Mouse (Mus musculus) brain, embryonic 18.5 days (tissue): ENCODE data around the gene Becn1.
"Not testable (repeated sequence)": the region's sequence is repeated elsewhere in the genome, so short reads cannot be mapped to it uniquely, and the experiment has no call there.

Source experiments
- DNase-seq: peaks from one replicate; pipeline ENCODE4 v3.0.0-alpha.2; 2012; ENCODE audit warnings: low read depth, low spot score

Becn1 gene

DNA sequence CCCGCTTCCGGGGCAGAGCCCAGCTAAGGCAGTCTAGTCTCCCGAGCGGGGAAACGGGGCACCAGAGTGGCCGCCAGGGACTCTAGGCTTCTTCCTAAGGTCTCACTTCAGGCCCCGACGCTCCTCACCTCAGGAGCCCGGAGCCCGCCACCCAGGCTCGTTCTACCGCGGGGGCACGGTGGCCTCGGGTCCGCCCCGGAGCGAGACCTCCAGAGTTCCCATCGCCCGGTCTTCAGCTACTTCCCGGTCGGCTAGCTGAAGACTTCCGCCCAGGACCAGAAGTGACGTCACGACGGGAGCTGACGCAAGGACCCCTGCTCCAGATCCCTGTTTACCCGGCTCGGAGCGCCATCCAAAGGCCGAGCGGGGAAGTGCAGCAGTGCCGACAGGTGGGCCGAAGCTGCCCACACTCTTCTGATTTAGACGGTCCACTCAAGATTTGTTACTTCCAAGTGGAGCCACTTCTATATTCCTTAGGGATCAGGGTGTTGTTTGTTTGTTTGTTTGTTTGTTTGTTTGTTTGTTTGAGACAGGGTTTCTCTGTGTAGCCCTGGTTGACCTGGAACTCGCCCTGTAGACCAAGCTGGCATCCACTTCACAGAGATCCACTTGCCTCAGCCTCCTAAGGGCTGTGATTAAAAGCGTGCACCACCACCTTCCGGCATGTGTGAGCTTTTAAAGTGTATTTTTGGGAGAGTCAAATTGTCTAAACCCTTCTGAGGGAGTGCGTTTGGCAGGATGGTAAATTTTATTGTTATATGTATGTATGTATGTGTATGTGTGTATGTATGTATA, at the start of gene Becn1:
Gene Becn1 (minus strand): TSS at position 283 of the 795 bp plus-strand sequence.
- DNase-seq, result peak; percentile 82

DNA sequence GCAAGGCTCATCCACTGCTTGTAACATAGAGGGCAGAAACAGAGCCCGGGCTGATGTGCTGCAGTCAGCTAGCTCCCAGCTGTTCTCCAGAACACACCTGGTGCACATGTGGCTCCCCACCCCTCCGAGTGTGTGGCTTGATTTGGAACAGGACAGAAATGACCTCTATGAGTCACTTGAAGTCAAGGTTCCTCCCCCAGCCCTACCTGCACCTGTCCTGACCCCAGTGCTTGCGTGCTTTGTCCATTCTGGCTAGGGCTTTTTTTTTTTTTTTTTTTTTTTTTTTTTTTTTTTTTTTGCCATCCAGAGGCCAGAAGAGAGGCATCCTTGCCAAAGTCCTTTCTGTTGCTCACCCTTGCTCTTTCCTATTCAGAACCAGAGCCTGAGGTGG, 49.6 kb upstream of the Becn1 start:
- DNase-seq, result no peak

DNA sequence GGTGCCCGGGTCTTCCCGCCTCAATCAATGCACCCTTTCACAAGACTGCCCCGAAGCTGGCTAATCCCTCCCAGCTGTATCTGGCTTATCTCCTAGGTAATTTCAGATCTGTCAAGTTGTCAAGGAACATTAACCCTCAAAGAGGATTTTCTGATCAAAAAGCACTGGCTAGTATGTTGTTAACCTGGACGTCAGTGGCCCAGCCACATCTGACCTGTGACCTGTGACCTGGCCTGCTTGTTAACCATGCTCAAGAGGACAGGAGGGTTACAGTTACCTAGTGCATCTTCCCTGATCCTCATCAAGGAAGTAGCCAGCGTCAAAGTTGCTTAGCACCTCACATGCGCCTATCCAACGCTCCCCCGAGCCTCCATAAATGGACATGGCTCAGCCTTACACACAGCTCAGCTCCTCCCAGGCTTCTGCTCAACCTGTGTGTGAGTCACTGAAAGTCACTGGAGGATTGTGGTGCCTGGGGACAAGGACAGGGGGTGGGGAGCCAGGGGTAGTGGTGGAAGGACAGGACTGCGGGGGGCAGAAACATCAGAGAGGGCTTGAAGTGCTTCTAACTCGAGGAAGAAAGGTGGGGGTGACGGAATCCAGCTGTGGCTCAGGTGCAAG, 49.1 kb upstream of the Becn1 start:
- no peak for DNase-seq

DNA sequence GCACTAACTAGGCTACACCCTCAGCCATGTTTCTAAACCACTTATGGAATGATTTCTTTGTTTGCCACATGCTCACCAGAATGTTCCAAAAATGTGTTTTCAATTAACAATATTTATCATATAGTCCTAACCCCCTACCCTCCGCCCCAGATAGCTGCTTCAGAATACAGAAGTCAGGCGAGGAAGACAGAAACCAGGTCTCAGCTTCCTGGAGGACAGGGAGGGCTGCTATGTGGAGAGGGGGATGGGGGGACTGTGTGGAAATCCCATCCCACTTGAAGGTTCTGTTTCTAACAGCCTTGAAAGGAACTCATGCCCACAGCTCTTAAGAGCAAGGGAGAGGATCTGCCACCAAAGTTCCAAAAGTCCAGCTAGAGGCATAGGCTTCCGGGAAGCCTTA, 47.1 kb upstream of the Becn1 start:
- no peak for DNase-seq

DNA sequence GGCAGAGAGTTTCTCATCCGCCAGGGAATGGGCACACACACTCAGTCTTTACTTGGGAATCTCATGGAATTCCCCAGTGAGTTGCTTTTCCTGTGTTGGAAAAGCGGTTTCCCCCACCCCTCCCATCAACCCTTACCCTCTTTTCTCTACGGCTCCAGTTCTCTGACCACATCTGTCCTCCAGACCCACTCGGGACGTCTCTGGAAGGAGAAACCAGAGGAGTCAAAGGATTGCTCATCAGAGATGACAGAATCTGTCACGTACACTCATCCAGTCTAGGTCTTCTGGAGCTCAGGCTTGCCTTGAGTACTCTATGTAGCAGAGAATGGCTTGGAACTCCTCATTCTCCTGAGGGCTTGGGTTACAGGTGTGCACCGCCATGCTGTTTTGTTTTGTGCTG, 46.7 kb upstream of the Becn1 start:
- DNase-seq, result no peak

DNA sequence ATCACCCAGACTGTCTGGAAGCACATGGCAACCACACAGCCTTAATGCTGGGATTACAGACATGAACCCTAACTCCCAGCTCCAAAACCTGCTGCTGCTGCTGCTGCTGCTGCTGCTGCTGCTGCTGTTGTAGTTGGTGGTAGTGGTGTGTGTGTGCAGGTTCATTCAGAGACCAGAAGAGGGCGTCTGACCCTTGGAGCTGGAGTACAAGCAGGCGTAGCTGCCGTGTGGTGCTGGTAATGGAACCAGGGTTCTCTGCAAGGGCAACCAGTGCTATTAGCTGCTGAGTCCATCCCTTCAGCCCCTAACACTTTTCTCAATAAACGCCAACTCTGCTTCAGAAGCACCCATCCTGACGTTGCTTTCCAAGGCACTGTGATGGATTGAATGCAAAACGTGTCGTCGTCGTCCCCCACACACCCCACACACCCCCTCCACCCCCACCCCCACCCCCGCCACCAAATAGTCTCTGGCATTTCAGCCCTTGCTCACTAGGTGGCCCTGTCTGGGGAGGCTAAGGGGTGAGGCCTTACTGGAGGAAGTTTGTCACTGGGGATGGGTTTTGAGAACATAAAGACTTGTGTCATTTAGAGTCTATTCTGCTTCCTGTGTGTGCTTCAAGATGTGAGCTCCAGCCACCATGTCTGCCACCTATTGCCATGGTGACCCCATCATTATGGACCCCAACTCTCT, 45.1 kb upstream of the Becn1 start:
- DNase-seq, result no peak

DNA sequence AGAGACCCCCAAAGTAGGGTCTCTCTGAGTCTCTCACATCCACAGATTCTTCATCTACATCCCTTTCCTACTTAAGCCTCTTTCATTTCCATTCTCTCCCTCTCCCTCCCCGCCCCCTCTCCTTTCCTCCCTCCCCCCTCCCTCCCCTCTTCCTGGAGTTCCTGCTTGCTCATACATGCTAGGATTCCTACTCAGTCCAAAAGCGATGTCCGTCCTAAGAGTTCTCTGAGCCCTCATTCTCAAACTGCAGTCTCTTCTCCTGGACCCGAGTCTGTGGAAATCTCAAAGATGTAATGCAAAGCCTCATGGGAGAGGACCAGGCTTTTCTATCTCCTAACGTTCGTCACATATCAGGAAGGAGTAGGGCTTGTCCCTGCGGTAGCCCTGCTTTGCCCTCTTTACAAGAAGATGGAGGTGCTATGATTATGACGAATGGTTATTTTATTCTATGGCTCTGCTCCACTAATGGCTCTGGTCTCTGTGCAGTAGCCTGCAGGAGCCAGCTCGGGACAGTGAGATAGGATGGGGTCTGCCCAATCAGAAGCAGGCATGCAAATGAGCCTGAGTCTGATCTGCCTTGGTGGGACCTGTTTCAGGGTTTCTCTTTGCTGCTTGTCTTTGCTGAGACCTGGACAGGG, 36.2 kb upstream of the Becn1 start:
- no peak for DNase-seq

DNA sequence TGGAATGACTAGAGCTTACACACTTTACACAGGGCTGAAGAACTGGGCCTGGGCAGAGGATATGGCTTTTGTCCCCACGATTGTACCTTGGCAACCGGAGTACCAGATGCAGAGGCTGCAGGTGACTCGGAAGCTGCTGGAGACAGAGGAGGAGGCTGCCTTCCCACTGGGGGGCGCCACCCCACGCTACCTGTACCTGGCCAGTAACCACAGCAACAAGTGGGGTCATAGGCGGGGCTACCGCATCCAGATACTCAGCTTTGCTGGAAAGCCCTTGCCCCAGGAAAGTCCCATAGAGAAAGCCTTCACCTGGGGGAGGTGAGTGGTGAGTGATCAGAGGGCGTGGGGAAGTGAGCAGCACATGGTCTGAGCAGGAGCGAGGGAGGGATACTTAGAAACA, 33.6 kb upstream of the Becn1 start:
- DNase-seq, result no peak

DNA sequence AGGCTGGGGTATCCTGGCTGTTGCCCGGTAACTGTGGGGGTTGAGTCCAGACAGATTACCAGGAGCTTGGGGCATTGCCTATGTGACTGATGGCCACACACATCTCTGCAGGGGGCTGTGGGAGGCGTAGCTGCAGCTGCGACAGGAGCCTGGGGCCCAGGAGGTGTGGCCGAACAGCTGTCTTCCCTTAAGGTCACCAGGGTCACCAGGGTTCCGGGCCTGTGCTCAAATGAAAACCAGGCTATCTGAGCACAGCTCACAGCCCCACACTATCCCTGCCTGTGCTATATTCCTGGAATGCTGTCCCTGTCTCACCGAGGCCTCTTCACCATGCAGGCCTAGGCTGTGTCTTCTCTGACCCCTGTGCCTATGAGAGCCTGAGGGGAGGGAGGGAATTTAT, 32.4 kb upstream of the Becn1 start:
- no peak for DNase-seq

DNA sequence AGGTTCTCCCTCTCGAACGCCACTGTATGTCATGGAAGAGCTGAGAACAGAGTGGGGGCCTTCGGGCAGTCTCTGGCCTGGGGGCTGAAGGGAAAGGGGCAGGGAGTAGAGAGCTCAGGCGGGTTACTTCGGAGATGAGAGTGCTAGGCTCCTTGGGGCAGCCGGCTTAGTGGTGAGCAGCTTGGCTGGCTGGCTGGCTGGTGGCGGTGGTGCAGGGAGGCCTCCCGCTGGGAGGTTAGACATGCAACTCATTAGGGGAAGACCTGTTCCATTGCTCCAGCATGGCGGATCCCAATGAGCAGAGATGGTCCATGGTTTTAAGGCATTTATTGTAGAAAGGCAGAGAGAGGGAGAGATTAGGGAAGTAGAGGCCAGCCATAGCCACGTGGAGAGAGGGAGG, 31.9 kb upstream of the Becn1 start:
- DNase-seq, result no peak

DNA sequence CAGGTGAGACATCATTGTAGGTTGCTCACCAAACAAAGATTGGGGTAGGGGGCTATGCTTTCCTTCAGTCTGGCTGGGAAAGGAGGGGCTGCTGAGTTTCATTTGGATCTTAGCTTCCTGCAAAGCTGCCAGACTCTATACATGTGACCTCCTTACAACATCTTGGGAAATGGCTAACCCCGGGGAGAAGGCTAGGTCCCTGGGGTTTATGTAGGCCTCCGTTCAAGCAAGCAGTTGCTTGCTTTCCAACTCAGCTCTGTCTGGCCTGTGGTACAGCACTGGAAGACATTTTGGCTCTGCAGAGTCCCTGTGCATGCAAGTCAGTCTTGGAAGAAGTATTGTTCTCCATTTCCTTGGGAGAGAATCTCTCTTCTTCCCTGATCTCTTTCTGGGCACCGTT, 30.5 kb upstream of the Becn1 start:
- DNase-seq, result no peak

DNA sequence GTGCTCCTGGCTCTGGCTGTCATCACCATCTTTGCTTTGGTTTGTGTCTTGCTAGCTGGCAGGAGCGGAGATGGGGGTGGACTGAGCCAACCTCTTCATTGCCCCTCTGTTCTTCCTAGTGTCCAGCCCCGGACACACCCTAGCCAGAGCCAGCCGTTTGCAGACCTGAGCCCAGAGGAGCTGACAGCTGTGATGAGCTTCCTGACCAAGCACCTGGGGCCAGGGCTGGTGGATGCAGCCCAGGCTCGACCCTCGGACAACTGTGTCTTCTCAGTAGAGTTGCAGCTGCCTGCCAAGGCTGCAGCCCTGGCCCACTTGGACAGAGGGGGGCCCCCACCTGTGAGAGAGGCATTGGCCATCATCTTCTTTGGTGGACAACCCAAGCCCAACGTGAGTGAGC, 28.9 kb upstream of the Becn1 start:
- DNase-seq, result not testable (repeated sequence)

DNA sequence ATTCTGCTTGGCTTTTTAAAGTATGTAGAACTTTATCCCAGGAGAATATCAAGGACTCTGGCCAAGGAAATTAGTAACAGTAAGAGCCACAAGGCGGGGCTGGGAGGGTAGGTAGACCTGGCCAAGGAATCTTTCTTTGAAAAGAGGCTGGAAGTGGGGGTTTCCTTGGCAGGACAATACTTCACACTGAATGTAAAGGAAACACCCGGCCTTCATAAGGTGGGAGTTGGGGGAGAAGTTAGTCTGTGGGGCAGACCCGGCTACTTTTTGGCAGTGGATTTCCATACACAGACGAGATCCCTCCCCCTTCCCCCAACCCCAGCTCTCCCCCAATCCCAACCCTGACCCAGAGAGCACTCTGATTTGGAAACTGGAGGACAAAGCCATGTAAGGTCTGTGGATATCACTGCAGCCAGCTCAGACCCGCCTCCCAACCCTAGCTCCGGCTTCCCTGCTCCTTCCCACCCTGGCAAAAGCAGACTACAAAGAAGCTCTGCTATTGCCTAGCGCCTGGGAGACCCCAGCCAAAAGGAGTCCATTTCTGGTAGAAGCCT, 28.4 kb upstream of the Becn1 start, which contains the start of gene Aoc3:
Gene Aoc3 (plus strand): TSS at position 235 of the 554 bp plus-strand sequence.
- no peak for DNase-seq

DNA sequence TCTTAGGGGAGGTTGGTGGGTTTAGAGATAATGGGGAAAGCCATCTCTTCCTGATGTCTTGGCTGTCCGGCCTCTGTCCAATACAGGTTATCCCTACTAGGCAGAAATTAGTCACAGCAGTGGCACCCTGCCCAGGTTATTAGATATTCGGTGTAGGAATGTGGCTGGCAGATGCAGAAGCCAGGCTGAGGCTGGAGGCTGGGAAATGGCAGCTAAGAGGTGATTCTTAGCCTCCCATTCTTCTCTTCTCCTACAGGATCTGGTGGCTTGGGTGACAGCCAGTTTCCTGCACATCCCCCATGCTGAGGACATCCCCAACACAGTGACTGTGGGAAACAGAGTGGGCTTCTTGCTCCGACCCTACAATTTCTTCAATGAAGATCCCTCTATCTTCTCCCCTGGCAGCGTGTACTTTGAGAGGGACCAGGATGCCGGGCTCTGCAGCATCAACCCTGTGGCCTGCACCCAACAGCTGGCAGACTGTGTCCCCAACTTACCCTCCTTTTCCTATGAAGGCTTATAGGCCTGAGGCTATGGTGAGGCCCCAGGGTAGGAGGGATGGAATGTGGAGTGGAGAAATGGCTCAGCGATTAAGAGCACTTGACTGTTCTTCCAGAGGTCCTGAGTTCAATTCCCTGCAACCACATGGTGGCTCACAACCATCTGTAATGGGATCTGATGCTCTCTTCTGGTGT, 27.0 kb upstream of the Becn1 start:
- no peak for DNase-seq

DNA sequence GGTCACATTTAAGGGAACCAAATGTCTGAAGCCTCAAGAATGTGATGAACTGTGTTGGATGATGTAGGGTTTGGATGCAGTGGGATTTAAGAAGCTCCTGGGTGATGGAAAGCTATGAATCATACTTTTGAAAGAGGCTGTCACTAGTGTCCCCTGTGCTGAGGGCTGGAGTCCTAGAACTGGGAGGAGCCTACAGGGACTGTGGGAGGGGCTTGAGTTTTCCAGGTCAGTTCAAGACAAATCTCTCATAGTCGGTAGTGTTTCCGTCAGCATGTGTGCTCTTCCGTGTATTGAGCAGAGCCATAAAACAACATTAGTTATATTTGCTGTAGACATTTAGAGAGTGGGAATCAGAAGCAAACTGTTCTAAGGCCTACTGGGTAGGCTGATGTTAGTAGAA, 25.2 kb upstream of the Becn1 start:
- DNase-seq, result no peak

DNA sequence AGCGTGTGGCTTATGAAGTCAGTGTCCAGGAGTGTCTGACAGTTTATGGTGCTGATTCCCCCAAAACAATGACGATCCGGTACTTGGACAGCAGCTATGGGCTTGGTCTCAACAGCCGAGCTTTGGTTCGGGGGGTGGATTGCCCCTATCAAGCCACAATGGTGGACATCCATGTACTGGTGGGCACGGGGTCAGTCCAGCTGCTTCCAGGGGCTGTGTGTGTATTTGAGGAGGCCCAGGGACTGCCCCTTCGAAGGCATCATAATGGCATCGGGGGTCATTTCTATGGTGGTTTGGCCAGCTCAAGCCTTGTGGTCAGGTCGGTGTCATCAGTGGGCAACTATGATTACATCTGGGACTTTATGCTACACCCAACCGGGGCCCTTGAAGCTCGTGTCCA, 24.1 kb upstream of the Becn1 start:
- no peak for DNase-seq

DNA sequence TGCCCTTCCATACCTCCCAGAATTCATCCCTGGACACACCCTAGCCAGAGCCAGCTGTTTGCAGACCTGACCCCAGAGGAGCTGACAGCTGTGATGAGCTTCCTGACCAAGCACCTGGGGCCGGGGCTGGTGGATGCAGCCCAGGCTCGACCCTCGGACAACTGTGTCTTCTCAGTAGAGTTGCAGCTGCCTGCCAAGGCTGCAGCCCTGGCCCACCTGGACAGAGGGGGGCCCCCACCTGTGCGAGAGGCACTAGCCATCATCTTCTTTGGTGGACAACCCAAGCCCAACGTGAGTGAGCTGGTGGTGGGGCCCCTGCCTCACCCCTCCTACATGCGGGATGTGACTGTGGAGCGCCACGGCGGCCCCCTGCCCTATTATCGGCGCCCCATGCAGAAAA, 23.1 kb upstream of the Becn1 start:
- not testable (repeated sequence) for DNase-seq

DNA sequence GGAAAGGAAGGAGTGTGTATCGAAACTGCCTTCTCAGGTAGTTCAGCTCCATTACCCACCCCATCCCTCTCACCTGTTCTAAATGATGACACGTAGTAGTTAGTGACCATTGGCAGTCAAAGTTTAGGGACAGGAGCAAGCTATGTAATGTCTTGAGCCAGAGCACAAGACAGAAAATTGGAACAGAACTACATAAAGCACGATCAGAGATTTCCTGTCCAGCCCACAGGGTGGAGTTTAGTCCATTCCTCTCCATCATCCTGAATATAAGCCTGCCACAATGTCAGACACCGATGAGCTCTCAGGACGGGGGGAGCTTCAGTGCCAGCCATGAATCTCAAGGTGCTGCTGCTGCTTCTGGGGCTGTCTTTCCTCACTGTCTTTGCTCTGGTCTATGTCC, 22.7 kb upstream of the Becn1 start, which contains the start of gene Aoc2:
Gene Aoc2 (plus strand): TSS at position 301 of the 400 bp plus-strand sequence.
- no peak for DNase-seq

DNA sequence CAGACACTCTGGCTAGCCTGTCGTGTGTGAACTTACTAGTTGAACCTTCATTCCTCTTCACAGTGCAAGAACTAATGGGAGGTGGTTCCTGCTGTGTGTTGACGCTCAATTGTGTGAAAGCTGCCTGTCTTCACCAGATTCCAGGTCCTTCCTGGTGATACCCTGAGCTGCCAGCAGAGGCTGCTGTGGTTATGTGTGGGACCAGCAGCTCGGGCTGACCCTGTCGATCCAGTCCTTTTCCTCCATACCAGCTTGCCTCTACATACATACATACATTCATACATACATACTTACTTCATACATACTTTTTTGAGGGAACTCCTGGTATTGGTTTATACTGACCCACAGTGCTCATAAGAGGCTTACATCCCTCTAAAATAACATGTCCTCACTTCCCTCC, 21.5 kb upstream of the Becn1 start:
- DNase-seq, result no peak

DNA sequence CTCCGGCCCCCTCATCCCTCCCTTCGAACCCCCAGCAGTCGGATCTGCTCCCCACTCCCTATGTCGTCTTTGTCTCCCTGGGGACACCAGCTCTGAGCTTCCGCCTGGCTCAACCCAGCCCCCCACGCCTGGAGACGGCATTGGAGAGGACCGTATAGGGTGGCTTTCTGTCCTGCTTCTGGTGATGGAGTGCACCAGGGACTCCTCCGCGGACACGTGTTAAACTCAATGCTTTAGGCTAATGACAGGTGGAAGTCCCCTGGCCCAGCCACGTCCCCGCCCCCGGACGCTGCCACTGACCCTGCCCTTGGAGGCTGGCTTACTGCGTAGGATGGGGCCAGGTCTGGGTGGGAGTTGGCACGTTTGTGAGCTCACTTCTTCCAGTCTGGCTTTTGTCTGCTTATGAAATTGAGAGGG, 14.4 kb upstream of the Becn1 start:
- DNase-seq, result no peak
